Mouse (Mus musculus) liver, postnatal 0 days (tissue): ENCODE data around the gene Crb2. TPM values are rescaled to one million over a fixed set of nuclear protein-coding genes. Genes with fewer than 3 reads are reported as not detected.

ENCODE experiments used
- ATAC-seq: fragments of 200-750 bp; cut with Nextera tagmentation; 2 replicates; pipeline ENCODE4 v1.8.0; 2017; ENCODE audit warnings: mild to moderate bottlenecking, moderate library complexity
- DNase-seq: peaks from one replicate; pipeline ENCODE4 v3.0.0-alpha.2; 2016
- H3K27ac ChIP-seq: fragments of 300-500 bp; sonication (generic); 2 replicates; pipeline ENCODE4 v1.5.1; 2014; ENCODE audit warnings: antibody characterized with exemption, moderate library complexity, mild to moderate bottlenecking, low read depth
- H3K27me3 ChIP-seq: fragments of 300-500 bp; sonication (generic); 2 replicates; pipeline ENCODE4 v1.6.1; 2014; ENCODE audit warnings: low read length, control low read depth, mixed read lengths; ENCODE audit not compliant: insufficient read depth
- H3K36me3 ChIP-seq: fragments of 300-500 bp; sonication (generic); replicated peaks from 2 replicates; pipeline ENCODE4 v1.6.1; 2014; ENCODE audit warnings: mild to moderate bottlenecking, control low read depth, low read length, moderate library complexity, mixed read lengths; ENCODE audit not compliant: insufficient read depth
- H3K4me1 ChIP-seq: fragments of 300-500 bp; sonication (generic); 2 replicates; pipeline ENCODE4 v1.6.1; 2014; ENCODE audit warnings: antibody characterized with exemption, mild to moderate bottlenecking, control low read depth; ENCODE audit not compliant: insufficient read depth
- H3K4me2 ChIP-seq: fragments of 300-500 bp; sonication (generic); 2 replicates; pipeline ENCODE4 v1.6.1; 2014; ENCODE audit warnings: low read depth, mild to moderate bottlenecking, low read length, moderate library complexity, mixed read lengths
- H3K4me3 ChIP-seq: fragments of 300-500 bp; sonication (generic); 2 replicates; pipeline ENCODE4 v1.5.1; 2014; ENCODE audit warnings: low read depth, low read length
- H3K9ac ChIP-seq: fragments of 300-500 bp; sonication (generic); replicated peaks from 2 replicates; pipeline ENCODE4 v1.6.1; 2014; ENCODE audit warnings: mild to moderate bottlenecking, moderate library complexity
- H3K9me3 ChIP-seq: fragments of 300-500 bp; sonication (generic); 2 replicates; pipeline ENCODE4 v1.6.1; 2016; ENCODE audit warnings: mild to moderate bottlenecking, control low read depth, low read length, mixed read lengths
- CTCF ChIP-seq: sonication (generic); IDR thresholded peaks from 2 replicates; pipeline ENCODE4 v1.5.1; 2016; ENCODE audit warnings: antibody characterized with exemption, low read depth
- EP300 ChIP-seq: IDR thresholded peaks from 2 replicates; pipeline ENCODE4 v1.6.1; 2016; ENCODE audit warnings: antibody characterized with exemption, low read depth, mild to moderate bottlenecking
- WGBS: fragments of 180-500 bp; shearing (Covaris S2); extraction: QIAGEN DNeasy Blood & Tissue Kit; methylation state at CpG from one replicate; pipeline ENCODE4 v1.1.7; 2014; ENCODE audit not compliant: insufficient replicate concordance; 5-methylcytosine and 5-hydroxymethylcytosine counted together
- polyA plus RNA-seq: library from polyadenylated mRNA; unstranded; fragments of >200 nt; fragmentation: Nextera tagmentation; extraction: Ambion mirVana; gene quantifications from 2 replicates; pipeline ENCODE4 v1.2.1, GENCODE M21; 2015

Crb2 gene
- polyA plus RNA-seq, 1 experiment from 2014 or later, result 0.16 TPM

DNA sequence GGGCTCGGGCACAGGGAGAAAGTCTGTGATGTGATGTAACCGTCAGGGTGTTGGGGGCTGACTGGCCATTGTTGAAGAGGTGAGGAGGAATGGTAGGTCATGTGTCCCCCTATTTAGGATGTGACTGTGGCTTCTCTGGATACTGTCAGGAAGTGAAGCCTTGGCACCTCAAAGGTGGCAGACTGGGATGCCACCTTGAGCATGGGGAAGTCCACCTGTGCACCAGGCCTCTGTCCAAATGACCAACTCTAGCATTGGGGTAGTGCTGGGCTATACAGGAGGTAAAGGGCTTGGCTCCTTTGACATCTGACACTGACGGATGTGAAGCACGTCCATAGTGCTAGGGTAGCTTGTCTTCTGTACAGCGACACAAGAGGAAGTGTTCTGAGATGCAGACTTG is 36.4 kb downstream of the Crb2 start:
- DNase-seq (no peak), ATAC-seq (no peak)
- H3K4me3 ChIP-seq, result no peak overlapping the region
- no peak overlapping the region for H3K9ac ChIP-seq
- no peak overlapping the region for H3K27ac ChIP-seq
- H3K4me2 ChIP-seq, result no peak overlapping the region
- 85% methylated on average over 5 of the region's 5 CpGs for WGBS
- H3K36me3 ChIP-seq, result peaks cover 4% of the 10 kb centered on the region
- no peaks in the 10 kb centered on the region for H3K4me1 ChIP-seq
- no peak for TF ChIP-seq EP300
- no peaks in the 10 kb centered on the region for H3K9me3 ChIP-seq
- no peaks in the 10 kb centered on the region for H3K27me3 ChIP-seq

DNA sequence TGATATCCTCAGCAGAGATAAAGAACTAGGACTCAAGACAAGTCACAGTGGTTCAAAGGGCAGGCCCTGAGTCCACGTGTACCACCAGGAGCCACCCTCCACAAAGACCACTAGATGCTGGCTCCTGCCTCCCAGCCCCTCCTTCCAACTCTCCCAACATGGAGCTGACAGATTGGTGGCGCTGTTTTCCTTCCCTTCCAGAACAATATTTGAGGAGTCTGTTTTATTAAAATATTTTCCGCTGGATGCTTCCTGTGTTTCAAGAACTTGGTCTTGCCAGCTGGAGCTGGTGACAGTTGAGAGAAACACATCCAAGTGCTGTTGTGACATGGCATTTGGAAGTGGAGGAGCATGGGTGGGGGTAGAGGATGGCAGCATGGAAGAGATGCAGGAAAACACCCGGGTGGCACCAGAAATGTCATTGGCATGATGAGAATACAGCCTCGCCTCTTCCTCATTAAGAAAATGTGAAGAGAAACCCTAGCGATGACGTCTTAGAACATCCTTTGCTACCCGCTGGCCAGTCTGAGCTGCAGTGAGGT is 38.8 kb downstream of the Crb2 start:
- Histone ChIP-seq H3K4me2 (no peak overlapping the region), H3K36me3 (peaks cover 4% of the 10 kb centered on the region), H3K27ac (no peak overlapping the region), H3K9me3 (no peaks in the 10 kb centered on the region), H3K27me3 (no peaks in the 10 kb centered on the region), H3K9ac (no peak overlapping the region), H3K4me3 (no peak overlapping the region), H3K4me1 (no peaks in the 10 kb centered on the region)
- 81% methylated on average over 8 of the region's 8 CpGs for WGBS
- DNase-seq, result no peak
- ATAC-seq, result no peak
- TF ChIP-seq CTCF (no peak), EP300 (no peak)

DNA sequence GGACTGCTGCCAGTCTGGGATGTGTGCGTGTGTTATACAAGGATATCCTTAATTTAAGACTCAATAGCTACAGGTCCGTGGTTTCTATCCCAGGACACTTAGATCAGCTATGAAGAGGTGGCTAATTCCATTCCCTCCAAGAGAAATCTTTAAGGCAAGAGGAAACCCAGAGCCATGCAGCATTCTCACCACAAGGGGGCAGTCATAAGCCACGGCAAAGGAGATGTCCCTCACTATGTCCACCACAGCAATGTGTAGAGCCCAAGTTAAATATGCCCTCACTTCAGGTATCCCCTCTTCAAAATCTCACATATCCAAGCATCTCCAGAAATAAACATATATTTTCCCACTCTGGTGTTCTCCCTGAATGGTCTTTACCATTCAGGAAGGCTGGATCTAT is 39.6 kb downstream of the Crb2 start:
- no peaks in the 10 kb centered on the region for H3K4me1 ChIP-seq
- H3K9ac ChIP-seq, result no peak overlapping the region
- WGBS, result 17% methylated on average over 3 of the region's 3 CpGs
- no peak overlapping the region for H3K4me3 ChIP-seq
- peaks cover 4% of the 10 kb centered on the region for H3K36me3 ChIP-seq
- TF ChIP-seq CTCF (peak; percentile 97), EP300 (no peak)
- H3K4me2 ChIP-seq, result no peak overlapping the region
- no peaks in the 10 kb centered on the region for H3K9me3 ChIP-seq
- no peak overlapping the region for H3K27ac ChIP-seq
- 0 out of 2 replicates have a peak, but pooled peaks have one; percentile 41 for ATAC-seq
- peak; percentile 80 for DNase-seq
- no peaks in the 10 kb centered on the region for H3K27me3 ChIP-seq

- H3K36me3 ChIP-seq, result peaks cover 4% of the 10 kb centered on the region; the same call in 1 of the 2 replicates
- no peak for DNase-seq
- TF ChIP-seq CTCF (no peak), EP300 (no peak)
Measured at GRCm38 (mm10) chr2:37818761-37819525, 42.9 kb downstream of the Crb2 start.

DNA sequence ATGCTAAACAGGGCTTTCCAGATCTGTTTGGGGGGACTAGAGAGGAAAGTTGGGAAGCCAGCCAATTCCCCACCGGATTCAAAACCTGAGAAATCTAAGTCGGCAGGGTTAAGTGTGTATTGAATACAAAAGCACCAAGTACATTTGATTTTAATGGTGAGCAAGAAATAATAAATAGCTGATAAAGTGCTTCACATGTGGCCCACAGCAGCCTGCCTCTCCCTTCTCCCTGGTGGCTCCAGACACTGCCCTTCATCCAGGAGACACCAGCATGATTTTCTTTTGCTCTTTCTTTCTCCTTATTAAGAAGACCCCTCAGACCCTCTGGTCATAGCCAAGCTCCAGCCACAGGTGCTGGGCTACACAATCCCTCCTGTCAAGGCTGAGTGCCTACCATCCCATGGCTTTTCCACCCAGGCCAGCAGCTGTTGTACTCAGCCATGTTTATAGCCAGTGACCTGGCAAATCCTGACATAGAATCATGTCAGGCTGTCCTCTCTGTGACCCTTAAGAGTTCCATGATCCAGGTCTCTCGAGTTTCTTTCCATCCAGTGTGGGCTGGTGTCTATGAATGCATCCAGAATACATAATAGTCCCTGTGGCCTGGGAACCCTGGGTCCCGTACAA is 43.6 kb downstream of the Crb2 start:
- ATAC-seq (no peak), DNase-seq (no peak)
- Histone ChIP-seq H3K9me3 (no peaks in the 10 kb centered on the region), H3K9ac (no peak overlapping the region), H3K4me1 (no peaks in the 10 kb centered on the region), H3K36me3 (peaks cover 4% of the 10 kb centered on the region; the same call in 1 of the 2 replicates), H3K27me3 (no peaks in the 10 kb centered on the region), H3K4me3 (no peak overlapping the region), H3K4me2 (no peak overlapping the region), H3K27ac (no peak overlapping the region)
- WGBS, result 65% methylated on average over 4 of the region's 4 CpGs
- TF ChIP-seq CTCF, result no peak
- TF ChIP-seq EP300, result no peak

More at GRCm38 (mm10) chr2:37818761-37819525, 42.9 kb downstream of the Crb2 start:
- Histone ChIP-seq H3K4me1 (no peaks in the 10 kb centered on the region), H3K9ac (no peak overlapping the region), H3K27me3 (no peaks in the 10 kb centered on the region), H3K27ac (no peak overlapping the region), H3K4me2 (no peak overlapping the region), H3K4me3 (no peak overlapping the region), H3K9me3 (no peaks in the 10 kb centered on the region)
- WGBS, result 30% methylated on average over 5 of the region's 5 CpGs
- no peak for ATAC-seq

- no peaks in the 10 kb centered on the region for H3K27me3 ChIP-seq
- H3K36me3 ChIP-seq, result no peaks in the 10 kb centered on the region
- 79% methylated on average over 5 of the region's 5 CpGs for WGBS
- no peak overlapping the region for H3K27ac ChIP-seq
- DNase-seq (no peak), ATAC-seq (no peak)
- H3K4me2 ChIP-seq, result no peak overlapping the region
- H3K4me1 ChIP-seq, result no peaks in the 10 kb centered on the region
- TF ChIP-seq EP300 (no peak), CTCF (no peak)
- H3K4me3 ChIP-seq, result no peak overlapping the region
- H3K9me3 ChIP-seq, result no peaks in the 10 kb centered on the region
- H3K9ac ChIP-seq, result no peak overlapping the region
Measured at GRCm38 (mm10) chr2:37822122-37822521, 46.1 kb downstream of the Crb2 start.
